Mouse (Mus musculus) midbrain, embryonic 13.5 days (tissue): ENCODE measurements around the gene Cdkal1. TPM values are rescaled to one million over a fixed set of nuclear protein-coding genes. Genes with fewer than 3 reads are reported as not detected.

ENCODE experiments used
- ATAC-seq: fragments of 200-750 bp; cut with Nextera tagmentation; 2 replicates; pipeline ENCODE4 v1.8.0; 2017; ENCODE audit warnings: mild to moderate bottlenecking, moderate TSS enrichment, moderate library complexity
- H3K27ac ChIP-seq: fragments of 300-500 bp; sonication (generic); 2 replicates; pipeline ENCODE4 v1.5.1; 2015; ENCODE audit warnings: inconsistent platforms, mild to moderate bottlenecking, moderate library complexity
- H3K27me3 ChIP-seq: fragments of 300-500 bp; sonication (generic); 2 replicates; pipeline ENCODE4 v1.6.1; 2015; ENCODE audit warnings: mild to moderate bottlenecking, inconsistent platforms
- H3K36me3 ChIP-seq: fragments of 300-500 bp; sonication (generic); 2 replicates; pipeline ENCODE4 v1.6.1; 2015; ENCODE audit warnings: mild to moderate bottlenecking, inconsistent platforms
- H3K4me1 ChIP-seq: fragments of 300-500 bp; sonication (generic); replicated peaks from 2 replicates; pipeline ENCODE4 v1.6.1; 2015; ENCODE audit warnings: inconsistent platforms
- H3K4me2 ChIP-seq: fragments of 300-500 bp; sonication (generic); replicated peaks from 2 replicates; pipeline ENCODE4 v1.6.1; 2015; ENCODE audit warnings: moderate library complexity, mild to moderate bottlenecking, inconsistent platforms
- H3K4me3 ChIP-seq: fragments of 300-500 bp; sonication (generic); replicated peaks from 2 replicates; pipeline ENCODE4 v1.5.1; 2015; ENCODE audit warnings: mild to moderate bottlenecking, inconsistent platforms
- H3K9ac ChIP-seq: fragments of 300-500 bp; sonication (generic); replicated peaks from 2 replicates; pipeline ENCODE4 v1.6.1; 2015; ENCODE audit warnings: mild to moderate bottlenecking, inconsistent platforms
- H3K9me3 ChIP-seq: fragments of 300-500 bp; sonication (generic); 2 replicates; pipeline ENCODE4 v1.6.1; 2016; ENCODE audit warnings: mild to moderate bottlenecking, inconsistent platforms
- WGBS: fragments of 180-500 bp; shearing (Covaris S2); methylation state at CpG from one replicate; pipeline ENCODE4 v1.1.7; 2015; 5-methylcytosine and 5-hydroxymethylcytosine counted together
- polyA plus RNA-seq: library from polyadenylated mRNA; unstranded; fragments of >200 nt; fragmentation: Nextera tagmentation; extraction: Ambion mirVana; gene quantifications from 2 replicates; pipeline ENCODE4 v1.2.1, GENCODE M21; 2015

Cdkal1 gene
- polyA plus RNA-seq, 1 experiment from 2014 or later, result 21.8 TPM

DNA sequence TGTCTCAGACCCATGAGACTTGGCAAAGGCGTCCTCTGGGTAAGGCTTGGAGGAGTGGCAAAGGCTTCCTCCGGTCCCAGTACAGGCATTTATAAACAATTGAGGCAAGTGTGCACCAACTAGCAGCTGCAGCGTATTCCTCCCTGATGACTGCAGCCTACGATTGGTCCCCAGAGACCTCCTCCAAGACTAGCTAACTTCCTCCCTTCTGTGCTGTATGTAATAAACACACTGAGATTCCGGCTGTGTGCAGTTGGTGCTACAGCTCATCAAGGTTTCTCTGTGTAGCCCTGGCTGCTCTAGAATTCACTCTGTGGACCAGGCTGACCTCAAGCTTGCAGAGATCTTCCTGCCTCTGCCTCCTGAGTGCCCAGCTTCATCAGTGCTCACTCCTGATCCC is 630.7 kb downstream of the Cdkal1 start:
- no peak overlapping the region for H3K4me3 ChIP-seq
- H3K9me3 ChIP-seq, result no peaks in the 10 kb centered on the region
- ATAC-seq, result no peak
- WGBS, result 91% methylated on average over 5 of the region's 5 CpGs
- H3K9ac ChIP-seq, result no peak overlapping the region
- H3K27me3 ChIP-seq, result no peaks in the 10 kb centered on the region
- no peaks in the 10 kb centered on the region for H3K36me3 ChIP-seq
- H3K27ac ChIP-seq, result no peak overlapping the region
- no peak overlapping the region for H3K4me2 ChIP-seq
- H3K4me1 ChIP-seq, result peaks cover 20% of the 10 kb centered on the region

- Histone ChIP-seq H3K9ac (peak overlapping the region; percentile 21; the same call in 1 of the 2 replicates), H3K36me3 (no peaks in the 10 kb centered on the region), H3K4me3 (no peak overlapping the region), H3K27ac (peak overlapping the region; percentile 85), H3K9me3 (no peaks in the 10 kb centered on the region), H3K27me3 (no peaks in the 10 kb centered on the region), H3K4me1 (peaks cover 20% of the 10 kb centered on the region), H3K4me2 (0 out of 2 replicates have a peak overlapping the region, but pooled peaks have one; percentile 0)
- 4% methylated on average over 10 of the region's 10 CpGs for WGBS
- peak; percentile 87 for ATAC-seq
These were observed 633.1 kb downstream of the Cdkal1 start for GRCm38 (mm10) chr13:29222261-29222838.

- Histone ChIP-seq H3K4me1 (peaks cover 20% of the 10 kb centered on the region), H3K9me3 (no peaks in the 10 kb centered on the region), H3K4me3 (no peak overlapping the region), H3K27me3 (no peaks in the 10 kb centered on the region), H3K27ac (peak overlapping the region; percentile 85), H3K9ac (no peak overlapping the region), H3K36me3 (no peaks in the 10 kb centered on the region), H3K4me2 (no peak overlapping the region)
- ATAC-seq, result 0 out of 2 replicates have a peak, but pooled peaks have one; percentile 21
- 15% methylated on average over 5 of the region's 5 CpGs for WGBS
These were observed 633.8 kb downstream of the Cdkal1 start for GRCm38 (mm10) chr13:29221646-29222045.

- H3K4me2 ChIP-seq, result no peak overlapping the region
- H3K9ac ChIP-seq, result no peak overlapping the region
- H3K9me3 ChIP-seq, result no peaks in the 10 kb centered on the region
- H3K4me3 ChIP-seq, result no peak overlapping the region
- H3K27me3 ChIP-seq, result no peaks in the 10 kb centered on the region
- no peak overlapping the region for H3K27ac ChIP-seq
- H3K4me1 ChIP-seq, result peaks cover 20% of the 10 kb centered on the region
- no peak for ATAC-seq
- no peaks in the 10 kb centered on the region for H3K36me3 ChIP-seq
These were observed 636.8 kb downstream of the Cdkal1 start for GRCm38 (mm10) chr13:29218594-29219230.

GRCm38 (mm10) chr13:29210159-29211021 is 645.1 kb downstream of the Cdkal1 start:
- peak overlapping the region; percentile 32 for H3K4me3 ChIP-seq
- H3K27me3 ChIP-seq, result no peaks in the 10 kb centered on the region
- peak overlapping the region; percentile 48 for H3K27ac ChIP-seq
- 3% methylated on average over 27 of the region's 27 CpGs for WGBS
- peaks cover 6% of the 10 kb centered on the region; the same call in 1 of the 2 replicates for H3K9me3 ChIP-seq
- peaks cover 15% of the 10 kb centered on the region for H3K4me1 ChIP-seq
- H3K4me2 ChIP-seq, result peak overlapping the region; percentile 65
- peak overlapping the region; percentile 53; the same call in 1 of the 2 replicates for H3K9ac ChIP-seq
- H3K36me3 ChIP-seq, result no peaks in the 10 kb centered on the region
- peak; percentile 81 for ATAC-seq

GRCm38 (mm10) chr13:29208749-29209148 is 646.7 kb downstream of the Cdkal1 start:
- 96% methylated on average over 6 of the region's 6 CpGs for WGBS
- peaks cover 6% of the 10 kb centered on the region; the same call in 1 of the 2 replicates for H3K9me3 ChIP-seq

GRCm38 (mm10) chr13:29203856-29204255 is 651.6 kb downstream of the Cdkal1 start:
- no peak for ATAC-seq
- no peak overlapping the region for H3K4me3 ChIP-seq
- H3K27ac ChIP-seq, result no peak overlapping the region
- no peak overlapping the region for H3K4me2 ChIP-seq
- WGBS, result 83% methylated on average over 5 of the region's 5 CpGs
- no peaks in the 10 kb centered on the region for H3K36me3 ChIP-seq
- H3K9me3 ChIP-seq, result peaks cover 6% of the 10 kb centered on the region; the same call in 1 of the 2 replicates
- peaks cover 3% of the 10 kb centered on the region; the same call in 1 of the 2 replicates for H3K4me1 ChIP-seq
- no peaks in the 10 kb centered on the region for H3K27me3 ChIP-seq
- no peak overlapping the region for H3K9ac ChIP-seq

More at GRCm38 (mm10) chr13:29208749-29209148, 646.7 kb downstream of the Cdkal1 start:
- H3K27ac ChIP-seq, result no peak overlapping the region
- peaks cover 15% of the 10 kb centered on the region for H3K4me1 ChIP-seq
- no peak overlapping the region for H3K4me2 ChIP-seq
- no peak for ATAC-seq
- no peaks in the 10 kb centered on the region for H3K36me3 ChIP-seq
- no peak overlapping the region for H3K9ac ChIP-seq
- no peak overlapping the region for H3K4me3 ChIP-seq
- H3K27me3 ChIP-seq, result no peaks in the 10 kb centered on the region

- Histone ChIP-seq H3K4me2 (no peak overlapping the region), H3K4me1 (peaks cover 3% of the 10 kb centered on the region; the same call in 1 of the 2 replicates), H3K27me3 (no peaks in the 10 kb centered on the region), H3K9me3 (peaks cover 5% of the 10 kb centered on the region; the same call in 1 of the 2 replicates), H3K27ac (no peak overlapping the region), H3K36me3 (no peaks in the 10 kb centered on the region), H3K9ac (no peak overlapping the region), H3K4me3 (no peak overlapping the region)
- ATAC-seq, result no peak
- WGBS, result 95% methylated on average over 5 of the region's 5 CpGs
These were observed 652.0 kb downstream of the Cdkal1 start for GRCm38 (mm10) chr13:29203426-29203825.

DNA sequence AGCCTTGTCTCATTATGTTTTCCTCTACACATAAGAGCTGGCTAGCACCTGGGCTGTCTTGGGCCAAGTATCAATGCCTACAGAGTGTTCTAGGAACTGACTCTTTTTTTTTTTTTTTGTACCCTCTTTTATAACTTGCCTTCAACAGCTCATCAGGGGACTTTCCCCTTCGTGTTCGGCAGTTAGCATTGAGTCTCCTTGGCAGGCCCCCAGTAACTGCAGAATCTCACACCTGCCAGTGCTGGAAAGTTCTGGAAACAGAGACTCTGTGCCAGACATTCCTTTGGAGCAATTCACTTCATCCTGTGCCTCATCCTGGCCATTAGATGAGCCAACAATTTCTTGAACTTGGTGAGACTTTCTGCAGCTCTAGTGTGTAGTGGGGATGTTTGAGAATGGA is 652.9 kb downstream of the Cdkal1 start:
- H3K27me3 ChIP-seq, result no peaks in the 10 kb centered on the region
- no peak for ATAC-seq
- WGBS, result 65% methylated on average over 2 of the region's 2 CpGs
- H3K4me1 ChIP-seq, result peaks cover 3% of the 10 kb centered on the region; the same call in 1 of the 2 replicates
- H3K9me3 ChIP-seq, result no peaks in the 10 kb centered on the region
- H3K9ac ChIP-seq, result no peak overlapping the region
- no peaks in the 10 kb centered on the region for H3K36me3 ChIP-seq
- no peak overlapping the region for H3K27ac ChIP-seq
- no peak overlapping the region for H3K4me3 ChIP-seq
- no peak overlapping the region for H3K4me2 ChIP-seq

GRCm38 (mm10) chr13:29199679-29200078 is 655.8 kb downstream of the Cdkal1 start:
- no peak overlapping the region for H3K9ac ChIP-seq
- H3K4me1 ChIP-seq, result peaks cover 29% of the 10 kb centered on the region
- no peaks in the 10 kb centered on the region for H3K27me3 ChIP-seq
- H3K4me3 ChIP-seq, result no peak overlapping the region
- H3K4me2 ChIP-seq, result no peak overlapping the region
- no peak overlapping the region for H3K27ac ChIP-seq
- WGBS, result 58% methylated on average over 6 of the region's 6 CpGs
- H3K36me3 ChIP-seq, result no peaks in the 10 kb centered on the region
- ATAC-seq, result no peak
- H3K9me3 ChIP-seq, result no peaks in the 10 kb centered on the region

GRCm38 (mm10) chr13:29196798-29197498 is 658.5 kb downstream of the Cdkal1 start:
- no peaks in the 10 kb centered on the region for H3K36me3 ChIP-seq

More at GRCm38 (mm10) chr13:29196798-29197498, 658.5 kb downstream of the Cdkal1 start:
- H3K9ac ChIP-seq, result no peak overlapping the region
- no peaks in the 10 kb centered on the region for H3K27me3 ChIP-seq
- H3K27ac ChIP-seq, result peak overlapping the region; percentile 85
- H3K9me3 ChIP-seq, result no peaks in the 10 kb centered on the region
- H3K4me2 ChIP-seq, result no peak overlapping the region
- no peak overlapping the region for H3K4me3 ChIP-seq
- peak; percentile 58 for ATAC-seq
- peaks cover 38% of the 10 kb centered on the region for H3K4me1 ChIP-seq
- 15% methylated on average over 9 of the region's 9 CpGs for WGBS
